In the genomic region with DNA sequence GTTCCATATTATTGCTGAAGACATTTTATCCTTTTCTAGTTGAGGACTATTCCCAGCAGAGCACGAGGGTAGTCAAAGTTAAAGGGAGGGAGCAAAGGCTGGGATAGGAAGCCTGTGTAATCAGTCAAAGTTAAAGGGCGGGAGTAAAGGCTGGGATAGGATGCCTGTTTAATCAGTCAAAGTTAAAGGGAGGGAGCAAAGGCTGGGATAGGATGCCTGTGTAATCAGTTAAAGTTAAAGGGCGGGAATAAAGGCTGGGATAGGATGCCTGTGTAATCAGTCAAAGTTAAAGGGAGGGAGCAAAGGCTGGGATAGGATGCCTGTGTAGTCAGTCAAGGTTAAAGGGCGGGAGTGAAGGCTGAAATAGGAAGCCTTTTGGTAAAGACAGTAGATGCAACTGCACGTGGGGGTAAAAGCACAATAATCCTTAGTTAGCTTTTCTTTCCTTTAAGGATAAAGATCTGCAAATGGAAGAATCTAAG, we compare ENCODE assay signal across 8 mouse cellular contexts. TPM values are rescaled to one million over a fixed set of nuclear protein-coding genes. Genes with fewer than 3 reads are reported as not detected.
DNase-seq lines count a peak whose midpoint lies in the region; ATAC-seq lines count a peak whose summit lies in the region.

No protein-coding gene starts in this region.

- intact Hi-C loops in heart, postnatal 14 days (cut with DNase I): no loop called here

- no peak overlapping the region for H3K9ac ChIP-seq in forebrain, embryonic 15.5 days (replicated peaks)
- H3K9ac ChIP-seq in liver, embryonic 15.5 days: no peak overlapping the region
- H3K9ac ChIP-seq in neural tube, embryonic 12.5 days: no peak overlapping the region

- DNase-seq in ES-CJ7 (ENCODE audit: low read depth, low spot score): peak; percentile 97
- peak; percentile 56 for DNase-seq in adrenal gland, postnatal 25 days
- peak; percentile 31 to 64 for DNase-seq in heart, postnatal 14 days
- DNase-seq in kidney, postnatal 4 days: peak; percentile 68 to 71
- DNase-seq in spleen, adult 18-20 months: no peak

- H3K9me3 ChIP-seq in forebrain, embryonic 15.5 days: no peaks in the 10 kb centered on the region; the same call in 1 of the 2 replicates
- H3K9me3 ChIP-seq in liver, embryonic 15.5 days (replicated peaks): no peaks in the 10 kb centered on the region
- H3K9me3 ChIP-seq in neural tube, embryonic 12.5 days: no peaks in the 10 kb centered on the region

- H3K4me1 ChIP-seq in forebrain, embryonic 15.5 days: peaks cover 1% of the 10 kb centered on the region; the same call in 1 of the 2 replicates
- H3K4me1 ChIP-seq in liver, embryonic 15.5 days (replicated peaks): peaks cover 4% of the 10 kb centered on the region
- H3K4me1 ChIP-seq in neural tube, embryonic 12.5 days: no peaks in the 10 kb centered on the region

- no peak overlapping the region for H3K27ac ChIP-seq in forebrain, embryonic 15.5 days (replicated peaks)
- H3K27ac ChIP-seq in liver, embryonic 15.5 days (replicated peaks): no peak overlapping the region
- H3K27ac ChIP-seq in neural tube, embryonic 12.5 days: no peak overlapping the region

- H3K27me3 ChIP-seq in forebrain, embryonic 15.5 days: no peaks in the 10 kb centered on the region
- no peaks in the 10 kb centered on the region for H3K27me3 ChIP-seq in liver, embryonic 15.5 days
- H3K27me3 ChIP-seq in neural tube, embryonic 12.5 days (replicated peaks): no peaks in the 10 kb centered on the region

- no peaks in the 10 kb centered on the region for H3K36me3 ChIP-seq in forebrain, embryonic 15.5 days
- no peaks in the 10 kb centered on the region for H3K36me3 ChIP-seq in liver, embryonic 15.5 days (replicated peaks)
- no peaks in the 10 kb centered on the region for H3K36me3 ChIP-seq in neural tube, embryonic 12.5 days

- no peak overlapping the region for H3K4me2 ChIP-seq in forebrain, embryonic 15.5 days (replicated peaks)
- H3K4me2 ChIP-seq in liver, embryonic 15.5 days: no peak overlapping the region; the same call in 1 of the 2 replicates
- H3K4me2 ChIP-seq in neural tube, embryonic 12.5 days (replicated peaks): no peak overlapping the region

- 16% methylated on average over 5 of the region's 5 CpGs for WGBS in forebrain, embryonic 15.5 days
- WGBS in liver, embryonic 15.5 days (ENCODE audit: insufficient replicate concordance): 18% methylated on average over 5 of the region's 5 CpGs
- 21% methylated on average over 5 of the region's 5 CpGs for WGBS in neural tube, embryonic 12.5 days

- ATAC-seq in forebrain, embryonic 15.5 days (replicated peaks): peak; percentile 99
- ATAC-seq in liver, embryonic 15.5 days (ENCODE audit: insufficient read depth): peak; percentile 80
- ATAC-seq in neural tube, embryonic 12.5 days (ENCODE audit: low FRiP score, low read depth): peak; percentile 92

- no peak overlapping the region for H3K4me3 ChIP-seq in forebrain, embryonic 15.5 days
- no peak overlapping the region for H3K4me3 ChIP-seq in liver, embryonic 15.5 days (replicated peaks)
- no peak overlapping the region for H3K4me3 ChIP-seq in neural tube, embryonic 12.5 days

RNA-seq across cellular contexts. Expression of gene Srbd1, which starts 5.9 kb away (rescaled TPM):
- total RNA-seq in adrenal gland, postnatal 25 days (2021): 19.7 and 25.5 TPM in 2 replicates
- polyA plus RNA-seq in forebrain, embryonic 15.5 days (2015; fragmentation: Nextera tagmentation; extraction: Ambion mirVana): 17.1 and 20.5 TPM in 2 replicates
- total RNA-seq in heart, postnatal 14 days (2021): 10 to 100 TPM; 12.0 to 13.0 TPM
- 6.4 and 8.0 TPM in 2 replicates for polyA plus RNA-seq in liver, embryonic 15.5 days (2015; fragmentation: Nextera tagmentation; extraction: Ambion mirVana)
- polyA plus RNA-seq in neural tube, embryonic 12.5 days (2016; fragmentation: Nextera tagmentation; extraction: Ambion mirVana): 18.3 and 20.0 TPM in 2 replicates

RNA-seq across cellular contexts. Expression of gene Prkce, which starts 16.7 kb away (rescaled TPM):
- total RNA-seq in adrenal gland, postnatal 25 days (2021): 22.8 and 25.8 TPM in 2 replicates
- polyA plus RNA-seq in forebrain, embryonic 15.5 days (2015; fragmentation: Nextera tagmentation; extraction: Ambion mirVana): 42.6 and 45.4 TPM in 2 replicates
- 10 to 100 TPM; 28.7 to 29.1 TPM for total RNA-seq in heart, postnatal 14 days (2021)
- 0.79 and 1.1 TPM in 2 replicates for polyA plus RNA-seq in liver, embryonic 15.5 days (2015; fragmentation: Nextera tagmentation; extraction: Ambion mirVana)
- 17.7 and 20.7 TPM in 2 replicates for polyA plus RNA-seq in neural tube, embryonic 12.5 days (2016; fragmentation: Nextera tagmentation; extraction: Ambion mirVana)

Comparison
In these comparisons a context has a peak if more than half of its experiments do, and no peak if none do; other contexts are left out.
1. DNase-seq: peak in ES-CJ7 (single experiment), adrenal gland, postnatal 25 days (single experiment), heart, postnatal 14 days (2 of 2) and kidney, postnatal 4 days (2 of 2); none in spleen, adult 18-20 months (0 of 2).
2. Peak in every context shown above with its lines, with median percentiles within 50 percentile points of each other: ATAC-seq.